Mouse (Mus musculus): ENCODE results near the gene Opn1mw. TPM values are rescaled to one million over a fixed set of nuclear protein-coding genes. Genes with fewer than 3 reads are reported as not detected.

Gene Opn1mw
- polyA plus RNA-seq, 1 experiment from 2014 or later: not detected

GRCm38 (mm10) chrX:74176959-74177358, 49.7 kb downstream of the Opn1mw start, which contains the start of gene Tktl1:
Gene Tktl1 (plus strand): TSS chrX:74177259.
- Histone ChIP-seq H3K27ac (no peak within 1 kb of the TSS), H3K9me3 (no peaks in the 10 kb centered on the region), H3K4me1 (no peaks in the 10 kb centered on the region), H3K27me3 (ENCODE audit: insufficient read depth, poor library complexity, severe bottlenecking) (no peaks in the 10 kb centered on the region), H3K36me3 (no peaks in the 10 kb centered on the region), H3K4me3 (no peak within 1 kb of the TSS)
- no peak for DNase-seq (ENCODE audit: low spot score)
- WGBS: 89% methylated on average over 17 of the region's 17 CpGs

Other genes with a start within 250 kb of the Opn1mw start
- not detected in 2 replicates for gene Avpr2, start 235.4 kb upstream of the Opn1mw start, polyA plus RNA-seq (2016; fragmentation: Nextera tagmentation; extraction: Ambion mirVana)
- gene L1cam, start 231.4 kb upstream of the Opn1mw start, polyA plus RNA-seq (2016; fragmentation: Nextera tagmentation; extraction: Ambion mirVana): 1.7 and 2.3 TPM in 2 replicates
- 1.3 and 3.0 TPM in 2 replicates for gene Arhgap4, start 205.6 kb upstream of the Opn1mw start, polyA plus RNA-seq (2016; fragmentation: Nextera tagmentation; extraction: Ambion mirVana)
- gene Naa10, start 205.5 kb upstream of the Opn1mw start, polyA plus RNA-seq (2016; fragmentation: Nextera tagmentation; extraction: Ambion mirVana): 124 and 146 TPM in 2 replicates
- 43.1 and 58.2 TPM in 2 replicates for gene Renbp, start 196.6 kb upstream of the Opn1mw start, polyA plus RNA-seq (2016; fragmentation: Nextera tagmentation; extraction: Ambion mirVana)
- gene Hcfc1, start 161.1 kb upstream of the Opn1mw start, polyA plus RNA-seq (2016; fragmentation: Nextera tagmentation; extraction: Ambion mirVana): 49.5 and 56.8 TPM in 2 replicates
- gene Irak1, start 103.5 kb upstream of the Opn1mw start, polyA plus RNA-seq (2016; fragmentation: Nextera tagmentation; extraction: Ambion mirVana): 59.3 and 60.8 TPM in 2 replicates
- 11.3 and 13.1 TPM in 2 replicates for gene Mecp2, start 7.9 kb downstream of the Opn1mw start, polyA plus RNA-seq (2016; fragmentation: Nextera tagmentation; extraction: Ambion mirVana)
- gene Tex28, start 40.4 kb downstream of the Opn1mw start, polyA plus RNA-seq (2016; fragmentation: Nextera tagmentation; extraction: Ambion mirVana): not detected in 2 replicates
- gene Tktl1, start 49.8 kb downstream of the Opn1mw start, polyA plus RNA-seq (2016; fragmentation: Nextera tagmentation; extraction: Ambion mirVana): 0.05 and 0.10 TPM in 2 replicates
- 199 and 236 TPM in 2 replicates for gene Flna, start 122.4 kb downstream of the Opn1mw start, polyA plus RNA-seq (2016; fragmentation: Nextera tagmentation; extraction: Ambion mirVana)
- gene Emd, start 127.2 kb downstream of the Opn1mw start, polyA plus RNA-seq (2016; fragmentation: Nextera tagmentation; extraction: Ambion mirVana): 17.9 and 22.7 TPM in 2 replicates
- 496 and 543 TPM in 2 replicates for gene Rpl10, start 143.3 kb downstream of the Opn1mw start, polyA plus RNA-seq (2016; fragmentation: Nextera tagmentation; extraction: Ambion mirVana)
- gene Taz, start 154.4 kb downstream of the Opn1mw start, polyA plus RNA-seq (2016; fragmentation: Nextera tagmentation; extraction: Ambion mirVana): 66.9 and 73.1 TPM in 2 replicates
- gene Dnase1l1, start 154.9 kb downstream of the Opn1mw start, polyA plus RNA-seq (2016; fragmentation: Nextera tagmentation; extraction: Ambion mirVana): 11.1 and 11.2 TPM in 2 replicates
- 114 and 125 TPM in 2 replicates for gene Atp6ap1, start 169.6 kb downstream of the Opn1mw start, polyA plus RNA-seq (2016; fragmentation: Nextera tagmentation; extraction: Ambion mirVana)
- 171 and 194 TPM in 2 replicates for gene Gdi1, start 177.5 kb downstream of the Opn1mw start, polyA plus RNA-seq (2016; fragmentation: Nextera tagmentation; extraction: Ambion mirVana)
- gene Fam50a, start 185.6 kb downstream of the Opn1mw start, polyA plus RNA-seq (2016; fragmentation: Nextera tagmentation; extraction: Ambion mirVana): 57.1 and 65.2 TPM in 2 replicates
- 7.0 and 12.7 TPM in 2 replicates for gene Plxna3, start 201.6 kb downstream of the Opn1mw start, polyA plus RNA-seq (2016; fragmentation: Nextera tagmentation; extraction: Ambion mirVana)
- 103 and 105 TPM in 2 replicates for gene Lage3, start 226.2 kb downstream of the Opn1mw start, polyA plus RNA-seq (2016; fragmentation: Nextera tagmentation; extraction: Ambion mirVana)
- gene Ubl4a, start 245.8 kb downstream of the Opn1mw start, polyA plus RNA-seq (2016; fragmentation: Nextera tagmentation; extraction: Ambion mirVana): 64.2 and 71.0 TPM in 2 replicates
- gene Slc10a3, start 245.9 kb downstream of the Opn1mw start, polyA plus RNA-seq (2016; fragmentation: Nextera tagmentation; extraction: Ambion mirVana): 13.1 and 15.7 TPM in 2 replicates

Data from heart, embryonic 10.5 days (tissue).